Mouse (Mus musculus): Measurements from ENCODE around the gene Asap3.

DNA sequence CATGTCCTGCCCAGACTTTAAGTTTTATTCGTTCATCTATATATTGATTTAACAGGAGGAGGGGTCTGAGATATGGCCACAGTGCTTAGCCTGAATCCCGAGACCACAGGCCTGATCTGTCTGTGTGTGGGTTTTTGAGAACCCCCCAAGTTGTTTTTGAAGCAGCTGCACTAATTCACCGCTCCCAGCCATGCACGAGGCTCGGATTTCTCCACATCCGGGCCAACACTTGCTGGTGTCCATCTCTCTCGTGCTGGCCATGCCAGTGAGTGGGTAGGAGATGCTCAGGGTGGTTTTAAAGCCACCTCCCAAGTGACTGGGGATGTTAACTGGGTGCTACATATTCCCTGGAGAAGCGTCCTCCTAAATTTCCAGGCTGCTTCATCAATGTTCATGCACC lies 41.2 kb upstream of the Asap3 start:
- TF ChIP-seq CHD2 (IDR thresholded peaks at IDR 0.05; ENCODE audit: low read depth, low read length): no peak
- no peak for TF ChIP-seq ZNF384 (IDR thresholded peaks at IDR 0.05; ENCODE audit: low read depth, low read length)
- no peak for TF ChIP-seq ZC3H11A (IDR thresholded peaks at IDR 0.05; ENCODE audit: borderline replicate concordance, low read depth, low read length)
- no peak for TF ChIP-seq MAFK (IDR thresholded peaks at IDR 0.05; ENCODE audit: insufficient read depth, low read depth, low read length)
